Mouse (Mus musculus): ENCODE data around the gene Kat5.

- TF ChIP-seq CTCF (IDR thresholded peaks at IDR 0.05; ENCODE audit: borderline replicate concordance, insufficient read depth, low read length) (no peak), POLR2A (IDR thresholded peaks at IDR 0.05; ENCODE audit: low read depth, low read length) (no peak)
Measured at GRCm38 (mm10) chr19:5589159-5589558, 20.9 kb downstream of the Kat5 start.

Data from embryonic fibroblast, embryonic 13.5 days (primary cell).